Mouse (Mus musculus) heart, embryonic 11.5 days (tissue): ENCODE data around the gene Capn12. TPM values are rescaled to one million over a fixed set of nuclear protein-coding genes. Genes with fewer than 3 reads are reported as not detected.
"Not testable (repeated sequence)": the region's sequence is repeated elsewhere in the genome, so short reads cannot be mapped to it uniquely, and the experiment has no call there.

Experiments
- ATAC-seq: fragments of 200-750 bp; cut with Nextera tagmentation; replicated peaks from 2 replicates; pipeline ENCODE4 v1.8.0; 2017; ENCODE audit warnings: moderate library complexity; ENCODE audit not compliant: insufficient number of reproducible peaks, low FRiP score, low TSS enrichment
- H3K27ac ChIP-seq: fragments of 300-500 bp; sonication (generic); 2 replicates; pipeline ENCODE4 v1.5.1; 2014; ENCODE audit warnings: mild to moderate bottlenecking, low read depth, low read length
- H3K27me3 ChIP-seq: fragments of 300-500 bp; sonication (generic); 2 replicates; pipeline ENCODE4 v1.6.1; 2014; ENCODE audit warnings: mild to moderate bottlenecking, low read length, mixed read lengths; ENCODE audit not compliant: control insufficient read depth, insufficient read depth
- H3K36me3 ChIP-seq: fragments of 300-500 bp; sonication (generic); 2 replicates; pipeline ENCODE4 v1.6.1; 2014; ENCODE audit warnings: mild to moderate bottlenecking, low read length, moderate library complexity, mixed read lengths; ENCODE audit not compliant: control insufficient read depth, insufficient read depth
- H3K4me1 ChIP-seq: fragments of 300-500 bp; sonication (generic); 2 replicates; pipeline ENCODE4 v1.6.1; 2014; ENCODE audit warnings: low read length; ENCODE audit not compliant: control insufficient read depth, insufficient read depth
- H3K4me2 ChIP-seq: fragments of 300-500 bp; sonication (generic); 2 replicates; pipeline ENCODE4 v1.6.1; 2014; ENCODE audit warnings: mild to moderate bottlenecking, moderate library complexity
- H3K4me3 ChIP-seq: fragments of 300-500 bp; sonication (generic); 2 replicates; pipeline ENCODE4 v1.5.1; 2014; ENCODE audit warnings: low read depth, low read length
- H3K9ac ChIP-seq: fragments of 300-500 bp; sonication (generic); 2 replicates; pipeline ENCODE4 v1.6.1; 2014; ENCODE audit warnings: mild to moderate bottlenecking, low read depth, low read length, moderate library complexity
- H3K9me3 ChIP-seq: fragments of 300-500 bp; sonication (generic); replicated peaks from 2 replicates; pipeline ENCODE4 v1.6.1; 2016; ENCODE audit warnings: low read length; ENCODE audit not compliant: control insufficient read depth
- WGBS: fragments of 180-500 bp; shearing (Covaris S2); extraction: QIAGEN DNeasy Blood & Tissue Kit; methylation state at CpG from one replicate; pipeline ENCODE4 v1.1.7; 2014; ENCODE audit not compliant: insufficient replicate concordance; 5-methylcytosine and 5-hydroxymethylcytosine counted together
- polyA plus RNA-seq: library from polyadenylated mRNA; unstranded; fragments of >200 nt; fragmentation: Nextera tagmentation; extraction: Ambion mirVana; gene quantifications from 2 replicates; pipeline ENCODE4 v1.2.1, GENCODE M21; 2014

Capn12 gene
- polyA plus RNA-seq, 1 experiment from 2014 or later, result 0.70 TPM

- peaks cover 3% of the 10 kb centered on the region; the same call in 1 of the 2 replicates for H3K27me3 ChIP-seq
- H3K4me1 ChIP-seq, result peaks cover 7% of the 10 kb centered on the region
- H3K9ac ChIP-seq, result no peak overlapping the region
- WGBS, result 86% methylated on average over 6 of the region's 6 CpGs
- no peak overlapping the region for H3K4me2 ChIP-seq
- ATAC-seq, result no peak
- no peak overlapping the region for H3K4me3 ChIP-seq
- H3K9me3 ChIP-seq, result peaks cover 3% of the 10 kb centered on the region; the same call in 1 of the 2 replicates
- H3K27ac ChIP-seq, result no peak overlapping the region
- no peaks in the 10 kb centered on the region for H3K36me3 ChIP-seq
Observed at GRCm38 (mm10) chr7:28860898-28861297, 20.3 kb upstream of the Capn12 start.

- no peak for ATAC-seq
- Histone ChIP-seq H3K4me1 (peaks cover 7% of the 10 kb centered on the region), H3K36me3 (no peaks in the 10 kb centered on the region)
Observed at GRCm38 (mm10) chr7:28862817-28863499, 18.3 kb upstream of the Capn12 start.

GRCm38 (mm10) chr7:28863540-28863939 lies 17.7 kb upstream of the Capn12 start, which contains the start of gene Lgals7:
Lgals7 (plus strand) TSS chr7:28863853.
- no peaks in the 10 kb centered on the region for H3K36me3 ChIP-seq
- H3K4me3 ChIP-seq, result no peak within 1 kb of the TSS
- ATAC-seq, result no peak
- 84% methylated on average over 6 of the region's 6 CpGs for WGBS
- peak within 1 kb of the TSS; percentile 49; the same call in 1 of the 2 replicates for H3K9ac ChIP-seq
- H3K4me1 ChIP-seq, result peaks cover 7% of the 10 kb centered on the region
- no peak within 1 kb of the TSS; the same call in 1 of the 2 replicates for H3K27ac ChIP-seq
- peaks cover 3% of the 10 kb centered on the region; the same call in 1 of the 2 replicates for H3K9me3 ChIP-seq
- H3K4me2 ChIP-seq, result peak within 1 kb of the TSS; percentile 14
- peaks cover 3% of the 10 kb centered on the region; the same call in 1 of the 2 replicates for H3K27me3 ChIP-seq

More at GRCm38 (mm10) chr7:28862817-28863499, 18.3 kb upstream of the Capn12 start:
- Histone ChIP-seq H3K27me3 (peaks cover 3% of the 10 kb centered on the region; the same call in 1 of the 2 replicates), H3K9me3 (peaks cover 3% of the 10 kb centered on the region; the same call in 1 of the 2 replicates), H3K27ac (no peak overlapping the region), H3K9ac (no peak overlapping the region), H3K4me3 (no peak overlapping the region), H3K4me2 (no peak overlapping the region)
- 71% methylated on average over 15 of the region's 15 CpGs for WGBS

GRCm38 (mm10) chr7:28864288-28864750 lies 16.9 kb upstream of the Capn12 start:
- Histone ChIP-seq H3K4me1 (peaks cover 7% of the 10 kb centered on the region), H3K4me3 (no peak overlapping the region), H3K9me3 (peaks cover 3% of the 10 kb centered on the region; the same call in 1 of the 2 replicates), H3K27me3 (peaks cover 3% of the 10 kb centered on the region; the same call in 1 of the 2 replicates), H3K27ac (no peak overlapping the region; the same call in 1 of the 2 replicates), H3K36me3 (no peaks in the 10 kb centered on the region), H3K9ac (peak overlapping the region; percentile 49; the same call in 1 of the 2 replicates), H3K4me2 (peak overlapping the region; percentile 14)
- 37% methylated on average over 9 of the region's 9 CpGs for WGBS
- no peak for ATAC-seq

GRCm38 (mm10) chr7:28865481-28866300 lies 15.5 kb upstream of the Capn12 start:
- peaks cover 7% of the 10 kb centered on the region for H3K4me1 ChIP-seq
- no peak overlapping the region for H3K27ac ChIP-seq
- peaks cover 3% of the 10 kb centered on the region; the same call in 1 of the 2 replicates for H3K27me3 ChIP-seq
- peak; percentile 47; the same call in 1 of the 2 replicates for ATAC-seq
- peaks cover 3% of the 10 kb centered on the region; the same call in 1 of the 2 replicates for H3K9me3 ChIP-seq
- WGBS, result 35% methylated on average over 33 of the region's 33 CpGs
- H3K36me3 ChIP-seq, result no peaks in the 10 kb centered on the region
- H3K4me2 ChIP-seq, result peak overlapping the region; percentile 41
- peak overlapping the region; percentile 2; the same call in 1 of the 2 replicates for H3K9ac ChIP-seq
- H3K4me3 ChIP-seq, result peak overlapping the region; percentile 5; the same call in 1 of the 2 replicates

GRCm38 (mm10) chr7:28866769-28867507 lies 14.3 kb upstream of the Capn12 start:
- H3K9ac ChIP-seq, result no peak overlapping the region
- H3K27me3 ChIP-seq, result peaks cover 3% of the 10 kb centered on the region; the same call in 1 of the 2 replicates
- H3K36me3 ChIP-seq, result no peaks in the 10 kb centered on the region
- H3K4me2 ChIP-seq, result no peak overlapping the region; the same call in 1 of the 2 replicates
- H3K9me3 ChIP-seq, result no peaks in the 10 kb centered on the region
- no peak overlapping the region for H3K27ac ChIP-seq
- ATAC-seq, result no peak
- H3K4me3 ChIP-seq, result no peak overlapping the region
- 87% methylated on average over 28 of the region's 28 CpGs for WGBS
- H3K4me1 ChIP-seq, result peaks cover 7% of the 10 kb centered on the region

- WGBS, result 22% methylated on average over 23 of the region's 23 CpGs
- not testable (repeated sequence) for H3K9ac ChIP-seq, H3K27me3 ChIP-seq, H3K9me3 ChIP-seq, H3K4me1 ChIP-seq, H3K36me3 ChIP-seq, H3K27ac ChIP-seq, H3K4me3 ChIP-seq
- ATAC-seq, result peak; percentile 36
- peak overlapping the region; percentile 54 for H3K4me2 ChIP-seq
Observed at GRCm38 (mm10) chr7:28867508-28868340, 13.5 kb upstream of the Capn12 start.
